Mouse (Mus musculus): Measurements from ENCODE around the gene Atp8b2. TPM values are rescaled to one million over a fixed set of nuclear protein-coding genes. Genes with fewer than 3 reads are reported as not detected.

Atp8b2 gene
- polyA plus RNA-seq, 1 experiment from 2014 or later: 11.4 TPM

Small RNAs within 50 kb of the gene (microRNA-seq; reads per million reads assigned to microRNA genes)
- 3.6 reads per million, percentile 17 among the genes with 10 or more reads in this experiment for gene Mir7669

Other genes starting within 250 kb of the Atp8b2 start
- gene Adar, start 248.5 kb downstream of the Atp8b2 start, polyA plus RNA-seq (2014; fragmentation: Nextera tagmentation; extraction: Ambion mirVana): 15.5 and 16.6 TPM in 2 replicates
- gene Chrnb2, start 198.9 kb downstream of the Atp8b2 start, polyA plus RNA-seq (2014; fragmentation: Nextera tagmentation; extraction: Ambion mirVana): 13.5 and 13.6 TPM in 2 replicates
- gene Ube2q1, start 189.9 kb downstream of the Atp8b2 start, polyA plus RNA-seq (2014; fragmentation: Nextera tagmentation; extraction: Ambion mirVana): 20.4 and 22.7 TPM in 2 replicates
- gene She, start 132.1 kb downstream of the Atp8b2 start, polyA plus RNA-seq (2014; fragmentation: Nextera tagmentation; extraction: Ambion mirVana): 2.0 and 2.3 TPM in 2 replicates
- 0.36 and 0.45 TPM in 2 replicates for gene Il6ra, start 50.3 kb downstream of the Atp8b2 start, polyA plus RNA-seq (2014; fragmentation: Nextera tagmentation; extraction: Ambion mirVana)
- gene Hax1, start 35.3 kb upstream of the Atp8b2 start, polyA plus RNA-seq (2014; fragmentation: Nextera tagmentation; extraction: Ambion mirVana): 173 and 176 TPM in 2 replicates
- gene 4933434E20Rik, start 88.1 kb upstream of the Atp8b2 start, polyA plus RNA-seq (2014; fragmentation: Nextera tagmentation; extraction: Ambion mirVana): 207 and 227 TPM in 2 replicates
- 209 and 218 TPM in 2 replicates for gene Ubap2l, start 89.1 kb upstream of the Atp8b2 start, polyA plus RNA-seq (2014; fragmentation: Nextera tagmentation; extraction: Ambion mirVana)
- gene Tpm3, start 109.1 kb upstream of the Atp8b2 start, polyA plus RNA-seq (2014; fragmentation: Nextera tagmentation; extraction: Ambion mirVana): 499 and 533 TPM in 2 replicates
- 0.57 and 0.60 TPM in 2 replicates for gene Nup210l, start 140.6 kb upstream of the Atp8b2 start, polyA plus RNA-seq (2014; fragmentation: Nextera tagmentation; extraction: Ambion mirVana)

Data from midbrain, embryonic 11.5 days (tissue).